Mouse (Mus musculus): ENCODE data around the gene Slpi. TPM values are rescaled to one million over a fixed set of nuclear protein-coding genes. Genes with fewer than 3 reads are reported as not detected.

Gene Slpi
- total RNA-seq, 1 experiment from 2014 or later, result 20.6 TPM

GRCm38 (mm10) chr2:164422675-164423393, 33.9 kb upstream of the Slpi start:
- no peak for ATAC-seq (replicated peaks; ENCODE audit: insufficient number of reproducible peaks, low FRiP score, low TSS enrichment, poor library complexity, severe bottlenecking)

- no peak for ATAC-seq (replicated peaks; ENCODE audit: insufficient number of reproducible peaks, low FRiP score, low TSS enrichment, poor library complexity, severe bottlenecking)
Observed at GRCm38 (mm10) chr2:164421979-164422378, 33.1 kb upstream of the Slpi start.

DNA sequence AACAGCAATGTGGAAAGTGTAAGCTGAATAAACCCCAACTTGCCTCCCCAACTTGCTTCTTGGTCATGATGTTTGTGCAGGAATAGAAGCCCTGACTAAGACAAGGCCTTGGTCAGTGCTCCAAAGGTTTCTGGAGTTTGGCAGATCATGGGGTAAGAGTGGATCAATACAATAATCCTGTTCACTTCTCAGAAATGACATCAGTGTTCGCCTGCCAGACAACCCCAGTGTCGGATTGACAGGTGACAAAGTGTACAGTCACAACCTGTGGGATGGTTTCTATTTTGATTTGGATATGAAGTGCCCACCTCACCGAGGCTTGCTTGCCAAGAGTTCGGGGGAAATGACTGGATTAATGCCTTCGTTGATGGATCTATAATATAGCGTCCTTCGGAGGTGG, 32.4 kb upstream of the Slpi start:
- ATAC-seq (replicated peaks; ENCODE audit: insufficient number of reproducible peaks, low FRiP score, low TSS enrichment, poor library complexity, severe bottlenecking), result no peak

GRCm38 (mm10) chr2:164419489-164419888, 30.6 kb upstream of the Slpi start:
- no peak for ATAC-seq (replicated peaks; ENCODE audit: insufficient number of reproducible peaks, low FRiP score, low TSS enrichment, poor library complexity, severe bottlenecking)

DNA sequence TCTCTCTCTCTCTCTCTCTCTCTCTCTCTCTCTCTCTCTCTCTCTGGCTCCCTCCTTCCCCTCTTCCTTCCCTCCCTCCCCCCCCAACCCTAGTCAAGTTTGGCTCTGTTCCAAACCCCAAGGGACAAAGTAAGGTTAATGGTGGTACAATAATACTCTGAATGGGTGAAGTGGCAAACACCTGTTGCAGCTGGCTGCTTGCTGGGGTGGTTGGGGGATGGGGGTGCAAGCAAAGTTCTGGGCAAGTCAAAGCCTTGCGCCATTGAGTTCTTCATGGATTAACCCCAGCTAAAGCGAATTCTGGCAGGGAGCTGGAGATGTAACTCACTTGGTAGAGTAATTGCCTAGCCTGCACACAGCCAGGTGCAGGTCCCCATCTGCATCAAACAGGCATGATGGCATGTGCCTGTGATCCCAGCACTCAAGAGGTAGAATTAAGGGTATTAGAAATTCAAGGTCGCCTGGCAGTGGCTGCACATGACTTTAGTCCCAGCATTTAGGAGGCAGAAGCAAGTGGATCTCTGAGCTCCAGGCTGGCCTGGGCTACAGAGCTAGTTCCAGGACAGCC, 29.5 kb upstream of the Slpi start:
- ATAC-seq (replicated peaks; ENCODE audit: insufficient number of reproducible peaks, low FRiP score, low TSS enrichment, poor library complexity, severe bottlenecking), result no peak

DNA sequence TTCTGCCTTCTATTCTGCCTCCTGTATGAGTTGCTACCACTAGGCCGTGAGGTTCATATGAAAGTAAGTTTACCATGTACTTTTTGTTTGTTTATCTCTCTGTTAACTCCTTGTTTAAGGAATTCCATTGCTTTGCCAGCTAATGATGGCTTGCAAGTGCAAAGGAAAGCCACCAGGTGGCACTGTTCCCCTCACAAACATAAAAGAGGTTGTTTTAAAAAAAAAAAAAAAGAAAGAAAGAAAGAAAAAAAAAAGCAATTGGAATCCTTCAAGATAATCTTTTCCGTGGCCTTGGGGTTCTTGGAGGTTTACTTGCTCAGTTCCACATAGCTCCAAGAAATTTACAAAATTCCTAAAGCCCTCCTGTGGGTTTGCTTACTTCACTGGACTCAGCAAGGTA, 28.3 kb upstream of the Slpi start:
- ATAC-seq (replicated peaks; ENCODE audit: insufficient number of reproducible peaks, low FRiP score, low TSS enrichment, poor library complexity, severe bottlenecking), result no peak

GRCm38 (mm10) chr2:164414581-164414980, 25.7 kb upstream of the Slpi start:
- no peak for ATAC-seq (replicated peaks; ENCODE audit: insufficient number of reproducible peaks, low FRiP score, low TSS enrichment, poor library complexity, severe bottlenecking)

- ATAC-seq (replicated peaks; ENCODE audit: insufficient number of reproducible peaks, low FRiP score, low TSS enrichment, poor library complexity, severe bottlenecking), result no peak
Observed at GRCm38 (mm10) chr2:164414167-164414566, 25.3 kb upstream of the Slpi start.

DNA sequence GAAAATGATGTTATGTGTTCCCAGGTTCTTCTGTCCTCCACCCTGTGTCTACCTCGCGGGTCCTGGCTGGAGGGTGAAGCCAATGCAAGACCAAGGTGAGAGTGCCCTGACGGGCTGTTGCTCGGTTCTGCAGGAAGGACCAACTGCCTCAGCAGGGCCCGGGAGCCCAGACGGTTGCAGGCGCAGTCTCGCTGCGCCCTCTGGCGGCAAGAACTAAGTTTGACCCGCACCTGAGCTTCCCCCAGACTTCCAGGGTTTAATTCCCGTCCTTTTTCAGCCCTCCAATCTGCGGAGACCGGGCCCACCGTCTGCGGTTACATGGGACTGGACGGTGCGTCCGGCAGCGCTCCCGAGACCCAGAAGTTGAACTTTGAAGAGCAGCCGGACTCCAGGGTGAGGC, 18.8 kb upstream of the Slpi start:
- ATAC-seq (replicated peaks; ENCODE audit: insufficient number of reproducible peaks, low FRiP score, low TSS enrichment, poor library complexity, severe bottlenecking), result 0 out of 2 replicates have a peak, but pooled peaks have one; percentile 27

DNA sequence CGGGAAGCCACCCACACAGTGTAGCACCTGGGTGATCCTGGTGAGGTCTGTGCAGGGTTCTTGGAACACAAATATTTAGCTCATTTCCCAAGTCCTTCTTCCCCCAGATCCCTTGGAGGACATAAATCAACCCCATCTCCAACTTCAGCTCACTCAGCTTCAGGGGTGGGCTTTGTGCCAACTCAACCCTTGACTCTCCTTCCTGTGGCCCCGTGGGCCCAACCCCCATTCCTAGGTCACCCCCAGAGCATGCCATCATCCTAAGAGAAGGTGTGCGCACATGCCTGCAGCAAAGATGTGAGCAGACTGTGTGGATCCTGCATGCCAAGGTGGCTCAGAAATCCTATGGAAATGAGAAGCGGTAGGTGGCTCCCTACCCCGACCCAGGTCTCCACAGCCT, 16.6 kb upstream of the Slpi start:
- no peak for ATAC-seq (replicated peaks; ENCODE audit: insufficient number of reproducible peaks, low FRiP score, low TSS enrichment, poor library complexity, severe bottlenecking)

- ATAC-seq (replicated peaks; ENCODE audit: insufficient number of reproducible peaks, low FRiP score, low TSS enrichment, poor library complexity, severe bottlenecking), result no peak
Observed at GRCm38 (mm10) chr2:164405060-164405459, 16.2 kb upstream of the Slpi start, which contains the start of gene Matn4. Gene Matn4 (minus strand): TSS chr2:164405160.

DNA sequence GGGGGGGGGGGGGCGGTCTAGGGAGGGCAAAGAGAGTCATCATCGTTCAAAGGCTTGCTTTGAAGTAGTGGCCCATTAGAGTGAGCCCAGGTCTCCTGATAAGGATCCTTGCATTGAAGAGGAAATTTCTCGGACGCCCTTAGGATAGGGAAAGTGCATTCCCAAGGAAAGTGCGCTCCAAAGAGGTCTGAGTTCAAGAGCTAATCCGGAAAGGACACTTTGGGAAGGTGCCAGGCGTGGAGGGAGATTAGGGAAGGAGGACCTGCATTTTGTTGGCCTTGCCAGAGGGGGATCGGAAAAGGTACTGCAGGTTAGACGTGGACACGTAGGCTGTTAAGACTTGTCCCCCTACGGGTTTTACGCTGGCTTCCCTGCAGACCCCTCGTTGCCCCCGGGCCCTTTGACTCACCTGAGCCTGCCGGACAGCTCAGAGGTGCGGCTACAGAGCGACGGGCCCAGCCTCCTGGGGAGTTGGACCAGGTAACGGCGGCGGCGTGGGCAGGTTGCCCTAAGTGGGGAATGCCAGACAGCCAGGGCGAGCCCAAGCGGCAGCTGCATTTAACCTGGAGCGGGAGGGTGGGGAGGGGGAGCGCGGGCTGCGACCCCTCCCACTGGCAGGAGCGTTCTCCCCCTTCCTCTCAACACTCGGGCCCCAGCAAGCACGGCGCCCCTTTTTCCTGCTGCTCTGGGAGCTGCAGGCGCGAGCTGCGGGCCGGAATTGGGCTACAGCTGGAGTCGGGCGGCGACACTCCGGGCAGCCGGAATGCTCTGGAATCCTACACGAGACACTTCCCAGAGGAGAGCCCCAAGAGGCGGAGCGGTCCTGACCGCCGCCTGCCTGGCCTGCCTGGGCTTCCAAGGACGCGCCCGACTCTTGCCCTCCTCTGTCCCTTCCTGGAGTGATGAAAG, 15.4 kb upstream of the Slpi start:
- ATAC-seq (replicated peaks; ENCODE audit: insufficient number of reproducible peaks, low FRiP score, low TSS enrichment, poor library complexity, severe bottlenecking), result no peak

- no peak for ATAC-seq (replicated peaks; ENCODE audit: insufficient number of reproducible peaks, low FRiP score, low TSS enrichment, poor library complexity, severe bottlenecking)
Observed at GRCm38 (mm10) chr2:164403396-164404081, 14.6 kb upstream of the Slpi start.

GRCm38 (mm10) chr2:164402906-164403305, 14.0 kb upstream of the Slpi start, which contains the start of gene Rbpjl:
Gene Rbpjl (plus strand): TSS chr2:164403141.
- peak; percentile 60 for ATAC-seq (replicated peaks; ENCODE audit: insufficient number of reproducible peaks, low FRiP score, low TSS enrichment, poor library complexity, severe bottlenecking)

- ATAC-seq (replicated peaks; ENCODE audit: insufficient number of reproducible peaks, low FRiP score, low TSS enrichment, poor library complexity, severe bottlenecking), result no peak
Observed at GRCm38 (mm10) chr2:164396911-164397310, 8.0 kb upstream of the Slpi start.

DNA sequence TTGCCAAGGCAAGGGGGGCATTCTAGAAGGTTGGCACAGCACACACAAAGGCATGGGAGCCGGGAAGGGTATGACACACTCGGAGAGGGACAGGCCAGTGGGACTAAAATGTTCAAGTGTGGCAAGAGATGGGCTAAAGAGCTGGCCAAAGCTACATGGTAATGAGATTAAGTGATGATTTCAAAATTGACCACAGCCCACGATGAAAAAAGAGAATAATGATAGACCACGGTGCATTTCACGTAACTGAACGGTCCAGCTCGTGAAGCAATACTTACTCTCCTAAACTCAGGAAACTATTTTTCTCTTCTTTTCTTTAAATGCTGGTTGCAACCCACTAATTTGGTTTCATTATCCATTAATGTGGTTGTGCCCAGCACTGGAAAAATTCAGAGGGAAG, 7.2 kb upstream of the Slpi start:
- no peak for ATAC-seq (replicated peaks; ENCODE audit: insufficient number of reproducible peaks, low FRiP score, low TSS enrichment, poor library complexity, severe bottlenecking)

- ATAC-seq (replicated peaks; ENCODE audit: insufficient number of reproducible peaks, low FRiP score, low TSS enrichment, poor library complexity, severe bottlenecking), result no peak
Observed at GRCm38 (mm10) chr2:164393126-164393525, 4.2 kb upstream of the Slpi start.

DNA sequence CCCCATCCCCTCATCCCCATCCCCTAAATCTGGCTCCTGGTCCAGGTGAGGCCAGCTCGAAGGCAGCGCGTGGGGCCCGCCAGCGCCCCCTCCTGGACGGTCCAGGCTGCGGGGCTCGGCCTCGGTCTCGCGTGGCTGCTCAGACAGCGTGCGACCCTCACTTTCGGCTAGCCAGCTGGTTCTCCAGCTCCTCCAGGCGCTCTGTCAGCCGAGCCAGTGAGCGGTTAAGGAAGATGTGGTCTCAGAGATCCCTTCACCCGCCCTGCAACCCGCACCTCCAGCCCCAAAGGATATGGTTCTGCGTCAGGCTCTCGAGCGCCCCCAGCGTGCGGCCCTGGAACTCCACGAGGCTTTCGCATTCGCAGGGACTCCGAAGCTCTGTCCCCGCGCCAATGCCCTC, 604 bp upstream of the Slpi start:
- ATAC-seq (replicated peaks; ENCODE audit: insufficient number of reproducible peaks, low FRiP score, low TSS enrichment, poor library complexity, severe bottlenecking), result peak; percentile 79

GRCm38 (mm10) chr2:164386953-164387352, 1.9 kb downstream of the Slpi start:
- ATAC-seq (replicated peaks; ENCODE audit: insufficient number of reproducible peaks, low FRiP score, low TSS enrichment, poor library complexity, severe bottlenecking), result peak; percentile 41
